Mouse (Mus musculus) mammary gland, adult 2 months (tissue): ENCODE data around the gene Copa. TPM values are rescaled to one million over a fixed set of nuclear protein-coding genes. Genes with fewer than 3 reads are reported as not detected.

Source experiments
- polyA plus RNA-seq: library from polyadenylated mRNA; depleted of rRNA; stranded (reverse); fragments of >200 nt; gene quantifications from 2 replicates; pipeline ENCODE4 v1.2.3, GENCODE M21; 2012; ENCODE audit warnings: low replicate concordance; rRNA removed

Copa gene
- 26.9 and 43.7 TPM in 2 replicates for polyA plus RNA-seq

GRCm38 (mm10) chr1:172082101-172082898 is at the start of gene Copa, which contains the start of gene Ncstn:
TSS of gene Copa (plus strand) at chr1:172082529.
TSS of gene Ncstn (minus strand) at chr1:172082795.

GRCm38 (mm10) chr1:172057491-172057921 is 24.8 kb upstream of the Copa start, which contains the start of gene Nhlh1:
TSS of gene Nhlh1 (minus strand) at chr1:172057573.

GRCm38 (mm10) chr1:172126376-172127347 is 44.3 kb downstream of the Copa start, which contains the start of gene Pex19:
TSS of gene Pex19 (plus strand) at chr1:172126755.

GRCm38 (mm10) chr1:172147835-172148278 is 65.5 kb downstream of the Copa start, which contains the start of gene Dcaf8:
TSS of gene Dcaf8 (plus strand) at chr1:172148084.

Other genes with a start within 250 kb of the Copa start
- 4.6 and 10.5 TPM in 2 replicates for gene Cd84, start 242.8 kb upstream of the Copa start, polyA plus RNA-seq
- gene Gm10521, start 186.9 kb upstream of the Copa start, polyA plus RNA-seq, result 1.5 and 2.3 TPM in 2 replicates
- gene Slamf6, start 165.0 kb upstream of the Copa start, polyA plus RNA-seq, result 8.5 and 12.1 TPM in 2 replicates
- 3.4 and 4.3 TPM in 2 replicates for gene Vangl2, start 54.1 kb upstream of the Copa start, polyA plus RNA-seq
- gene Nhlh1, start 25.0 kb upstream of the Copa start, polyA plus RNA-seq, result 0.06 TPM in 1 of 2 replicates, not detected in the other
- 74.2 and 122 TPM in 2 replicates for gene Ncstn, start 266 bp downstream of the Copa start, polyA plus RNA-seq
- 109 and 243 TPM in 2 replicates for gene Pex19, start 44.2 kb downstream of the Copa start, polyA plus RNA-seq
- gene Dcaf8, start 65.6 kb downstream of the Copa start, polyA plus RNA-seq, result 57.6 and 76.0 TPM in 2 replicates
- 53.5 and 101 TPM in 2 replicates for gene Pea15a, start 124.3 kb downstream of the Copa start, polyA plus RNA-seq
- gene Casq1, start 137.3 kb downstream of the Copa start, polyA plus RNA-seq, result 0.38 and 862 TPM in 2 replicates
- gene Atp1a4, start 175.9 kb downstream of the Copa start, polyA plus RNA-seq, result 0.30 and 0.49 TPM in 2 replicates
- 121 and 173 TPM in 2 replicates for gene Igsf8, start 179.1 kb downstream of the Copa start, polyA plus RNA-seq
- gene Atp1a2, start 215.5 kb downstream of the Copa start, polyA plus RNA-seq, result 157 and 372 TPM in 2 replicates
- 0.10 and 0.18 TPM in 2 replicates for gene Kcnj9, start 246.8 kb downstream of the Copa start, polyA plus RNA-seq